Mouse (Mus musculus) ovary, postnatal 36 days (tissue): ENCODE data around the gene Rwdd4a.

Experiments
- DNase-seq: peaks from one replicate; pipeline ENCODE4 v3.0.0; 2022; ENCODE audit warnings: low spot score, mixed read lengths

Rwdd4a gene

GRCm38 (mm10) chr8:47533344-47534125, at the start of gene Rwdd4a, which contains the start of gene Trappc11:
TSS of gene Rwdd4a (plus strand) at chr8:47533664.
TSS of gene Trappc11 (minus strand) at chr8:47533470.
- peak; percentile 90 for DNase-seq

GRCm38 (mm10) chr8:47487231-47487630, 46.2 kb upstream of the Rwdd4a start:
- no peak for DNase-seq

- no peak for DNase-seq
Measured at GRCm38 (mm10) chr8:47493106-47493505, 40.4 kb upstream of the Rwdd4a start.

GRCm38 (mm10) chr8:47494602-47495153, 38.8 kb upstream of the Rwdd4a start:
- DNase-seq: no peak

GRCm38 (mm10) chr8:47495428-47495827, 38.0 kb upstream of the Rwdd4a start:
- DNase-seq: no peak

- no peak for DNase-seq
Measured at GRCm38 (mm10) chr8:47501994-47502393, 31.5 kb upstream of the Rwdd4a start.

GRCm38 (mm10) chr8:47502546-47502945, 30.9 kb upstream of the Rwdd4a start:
- no peak for DNase-seq

- no peak for DNase-seq
Measured at GRCm38 (mm10) chr8:47505431-47505830, 28.0 kb upstream of the Rwdd4a start.

GRCm38 (mm10) chr8:47510930-47511329, 22.5 kb upstream of the Rwdd4a start:
- DNase-seq: no peak

- DNase-seq: no peak
Measured at GRCm38 (mm10) chr8:47513601-47514000, 19.9 kb upstream of the Rwdd4a start.

GRCm38 (mm10) chr8:47528094-47528493, 5.4 kb upstream of the Rwdd4a start:
- DNase-seq: no peak

GRCm38 (mm10) chr8:47538323-47538722, 4.9 kb downstream of the Rwdd4a start:
- no peak for DNase-seq

- DNase-seq: no peak
Measured at GRCm38 (mm10) chr8:47542746-47543145, 9.3 kb downstream of the Rwdd4a start.

- no peak for DNase-seq
Measured at GRCm38 (mm10) chr8:47544094-47544493, 10.6 kb downstream of the Rwdd4a start.

GRCm38 (mm10) chr8:47547102-47547501, 13.6 kb downstream of the Rwdd4a start:
- DNase-seq: no peak

GRCm38 (mm10) chr8:47553613-47554012, 20.1 kb downstream of the Rwdd4a start:
- no peak for DNase-seq

- no peak for DNase-seq
Measured at GRCm38 (mm10) chr8:47556446-47556845, 23.0 kb downstream of the Rwdd4a start.

GRCm38 (mm10) chr8:47558274-47558673, 24.8 kb downstream of the Rwdd4a start:
- DNase-seq: no peak

GRCm38 (mm10) chr8:47560801-47561200, 27.3 kb downstream of the Rwdd4a start:
- no peak for DNase-seq

- DNase-seq: no peak
Measured at GRCm38 (mm10) chr8:47566551-47566950, 33.1 kb downstream of the Rwdd4a start.

GRCm38 (mm10) chr8:47568098-47568497, 34.6 kb downstream of the Rwdd4a start:
- DNase-seq: no peak

- no peak for DNase-seq
Measured at GRCm38 (mm10) chr8:47570161-47570560, 36.7 kb downstream of the Rwdd4a start.

- DNase-seq: no peak
Measured at GRCm38 (mm10) chr8:47573482-47573881, 40.0 kb downstream of the Rwdd4a start.

- DNase-seq: no peak
Measured at GRCm38 (mm10) chr8:47581454-47581853, 48.0 kb downstream of the Rwdd4a start.
